Mouse (Mus musculus) small intestine, adult 2 months (tissue): ENCODE measurements around the gene 2810408A11Rik. TPM values are rescaled to one million over a fixed set of nuclear protein-coding genes. Genes with fewer than 3 reads are reported as not detected.

Experiments
- H3K27ac ChIP-seq: fragments of 200-500 bp; 2 replicates; pipeline ENCODE4 v1.5.1; 2012; ENCODE audit warnings: low read depth, low read length, control low read depth, inconsistent platforms; ENCODE audit not compliant: insufficient read depth
- H3K27me3 ChIP-seq: fragments of 200-500 bp; 2 replicates; pipeline ENCODE4 v1.6.1; 2012; ENCODE audit warnings: mild to moderate bottlenecking, moderate library complexity, low read length, inconsistent platforms; ENCODE audit not compliant: control insufficient read depth, insufficient read depth
- H3K36me3 ChIP-seq: fragments of 200-500 bp; 2 replicates; pipeline ENCODE4 v1.6.1; 2012; ENCODE audit warnings: mild to moderate bottlenecking, low read length, control low read depth, inconsistent platforms; ENCODE audit not compliant: control insufficient read depth, insufficient read depth
- H3K4me1 ChIP-seq: fragments of 200-500 bp; 2 replicates; pipeline ENCODE4 v1.6.1; 2012; ENCODE audit warnings: low read length, inconsistent platforms, mixed read lengths; ENCODE audit not compliant: control insufficient read depth, insufficient read depth, insufficient read length
- H3K4me3 ChIP-seq: fragments of 200-500 bp; 2 replicates; pipeline ENCODE4 v1.5.1; 2012; ENCODE audit warnings: low read depth, mild to moderate bottlenecking, control low read depth, inconsistent platforms, low read length, moderate library complexity
- CTCF ChIP-seq: fragments of 200-500 bp; IDR thresholded peaks from 2 replicates; pipeline ENCODE4 v1.5.1; 2012; ENCODE audit warnings: low read depth, mild to moderate bottlenecking, control low read depth, inconsistent platforms, low read length, moderate library complexity, mixed read lengths; ENCODE audit not compliant: insufficient replicate concordance, insufficient read length; ENCODE audit errors: extremely low read depth
- POLR2A ChIP-seq: fragments of 200-500 bp; IDR thresholded peaks from 2 replicates; pipeline ENCODE4 v1.6.1; 2012; ENCODE audit warnings: low read depth, mild to moderate bottlenecking, control low read depth, inconsistent platforms, low read length, moderate library complexity
- WGBS: fragments of 180-500 bp; shearing (Covaris S2); methylation state at CpG from one replicate; pipeline ENCODE4 v1.1.7; 2018; 5-methylcytosine and 5-hydroxymethylcytosine counted together
- polyA plus RNA-seq: library from polyadenylated mRNA; depleted of rRNA; stranded (reverse); fragments of >200 nt; gene quantifications from 2 replicates; pipeline ENCODE4 v1.2.3, GENCODE M21; 2012; rRNA removed

Gene 2810408A11Rik
- 1.8 and 2.6 TPM in 2 replicates for polyA plus RNA-seq

DNA sequence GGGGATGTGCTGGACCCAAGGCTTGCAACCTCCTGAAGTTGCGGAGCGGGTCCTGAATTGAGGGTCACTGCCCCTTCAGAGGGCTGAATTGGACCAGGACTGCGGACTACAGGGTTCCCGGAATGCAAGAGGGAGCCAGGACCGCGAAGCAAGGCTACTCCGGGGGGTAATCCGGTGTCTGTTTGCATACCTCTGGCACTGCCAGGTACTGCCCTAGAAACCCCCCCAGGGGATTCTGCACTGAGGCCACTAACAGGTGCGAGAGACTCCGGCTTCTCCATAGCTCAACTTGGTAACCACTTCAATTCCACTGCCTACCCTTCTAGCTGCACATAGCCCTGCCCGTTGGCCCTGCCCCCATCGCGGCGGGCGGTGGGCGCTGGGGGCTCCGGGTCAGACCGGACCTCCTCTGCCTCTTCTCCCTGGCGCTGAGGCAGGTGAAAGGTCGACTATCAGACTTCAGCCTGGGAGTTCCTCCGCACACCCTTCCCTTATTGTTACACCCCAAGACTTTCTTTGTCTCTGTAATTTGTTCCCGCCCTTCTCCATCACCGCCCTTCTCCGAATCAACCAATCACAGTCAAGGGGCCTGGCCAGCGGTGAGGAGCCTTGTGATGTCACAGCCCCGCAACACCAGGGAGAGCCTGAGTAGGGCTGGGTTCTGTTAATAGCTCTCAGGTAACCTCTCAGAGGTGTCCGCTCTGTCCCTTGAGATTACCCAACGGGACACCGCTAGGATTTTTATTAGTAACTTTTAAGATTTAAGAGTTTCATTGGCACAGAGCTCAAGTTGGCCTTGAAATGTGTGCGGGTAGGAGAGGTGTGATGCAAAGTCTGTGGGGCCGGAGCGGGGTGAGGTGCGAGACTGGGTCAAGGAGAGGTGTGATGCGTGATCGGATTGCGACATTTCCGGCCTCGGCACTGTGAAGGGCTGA lies at the start of gene 2810408A11Rik, which contains the start of gene Neurl4:
Gene 2810408A11Rik, minus strand, starts transcription at position 517 of the 935 bp plus-strand sequence.
Gene Neurl4, plus strand, starts transcription at position 602 of the 935 bp plus-strand sequence.
- H3K27ac ChIP-seq, result peak within 1 kb of the TSS; percentile 94
- peaks cover 16% of the 10 kb centered on the region for H3K36me3 ChIP-seq
- WGBS, result under 1% methylated on average over 38 of the region's 38 CpGs
- peak; percentile 54; the same call in 1 of the 2 replicates for TF ChIP-seq POLR2A
- TF ChIP-seq CTCF, result no peak
- H3K27me3 ChIP-seq, result no peaks in the 10 kb centered on the region
- H3K4me1 ChIP-seq, result peaks cover 13% of the 10 kb centered on the region
- peak within 1 kb of the TSS; percentile 87 for H3K4me3 ChIP-seq

GRCm38 (mm10) chr11:69948763-69949150 lies 48.0 kb upstream of the 2810408A11Rik start:
- peak overlapping the region; percentile 56 for H3K4me3 ChIP-seq
- H3K27me3 ChIP-seq, result no peaks in the 10 kb centered on the region
- no peak overlapping the region for H3K27ac ChIP-seq
- H3K4me1 ChIP-seq, result peaks cover 6% of the 10 kb centered on the region
- under 1% methylated on average over 14 of the region's 14 CpGs for WGBS
- TF ChIP-seq POLR2A (no peak), CTCF (peak; percentile 96)
- no peaks in the 10 kb centered on the region for H3K36me3 ChIP-seq

DNA sequence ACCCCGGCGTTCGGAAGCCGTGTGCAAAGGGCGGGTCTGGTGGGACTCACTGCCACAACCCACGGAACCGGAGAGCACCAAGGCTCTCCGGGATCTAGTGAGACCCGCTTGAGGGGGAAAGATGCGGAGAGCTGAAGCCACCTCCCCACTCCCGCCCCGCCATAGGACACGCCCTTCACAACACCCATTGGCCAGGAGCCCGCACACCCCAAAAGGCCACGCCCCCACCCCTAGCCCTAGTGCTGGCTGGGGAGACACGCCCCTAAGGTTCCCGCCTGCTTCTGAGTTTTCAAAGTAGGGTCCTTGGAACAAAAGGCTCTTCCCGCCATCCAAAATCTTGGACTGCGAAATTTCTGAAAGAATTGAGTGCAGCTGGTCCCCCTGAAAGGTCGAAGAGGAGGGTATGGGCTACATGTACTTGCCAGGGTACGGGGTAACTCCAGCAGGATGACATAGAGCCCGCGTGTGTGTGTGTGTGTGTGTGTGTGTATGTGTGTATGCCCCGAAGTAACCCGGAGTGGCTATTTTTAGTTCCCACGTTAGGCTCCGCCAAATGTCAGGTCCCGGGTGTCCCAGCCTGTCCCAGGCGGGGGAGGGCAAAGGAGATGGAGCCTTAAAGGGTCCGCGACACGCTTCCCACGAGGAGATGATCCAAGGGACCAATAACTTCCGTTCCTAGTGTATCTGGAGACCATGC lies 47.4 kb upstream of the 2810408A11Rik start, which contains the start of gene Slc2a4:
Gene Slc2a4, minus strand, starts transcription at position 123 of the 697 bp plus-strand sequence.
- WGBS, result under 1% methylated on average over 34 of the region's 34 CpGs
- Histone ChIP-seq H3K36me3 (no peaks in the 10 kb centered on the region), H3K27me3 (no peaks in the 10 kb centered on the region), H3K4me1 (peaks cover 6% of the 10 kb centered on the region), H3K27ac (peak within 1 kb of the TSS; percentile 37; the same call in 1 of the 2 replicates), H3K4me3 (peak within 1 kb of the TSS; percentile 56)
- TF ChIP-seq POLR2A (no peak), CTCF (no peak)

DNA sequence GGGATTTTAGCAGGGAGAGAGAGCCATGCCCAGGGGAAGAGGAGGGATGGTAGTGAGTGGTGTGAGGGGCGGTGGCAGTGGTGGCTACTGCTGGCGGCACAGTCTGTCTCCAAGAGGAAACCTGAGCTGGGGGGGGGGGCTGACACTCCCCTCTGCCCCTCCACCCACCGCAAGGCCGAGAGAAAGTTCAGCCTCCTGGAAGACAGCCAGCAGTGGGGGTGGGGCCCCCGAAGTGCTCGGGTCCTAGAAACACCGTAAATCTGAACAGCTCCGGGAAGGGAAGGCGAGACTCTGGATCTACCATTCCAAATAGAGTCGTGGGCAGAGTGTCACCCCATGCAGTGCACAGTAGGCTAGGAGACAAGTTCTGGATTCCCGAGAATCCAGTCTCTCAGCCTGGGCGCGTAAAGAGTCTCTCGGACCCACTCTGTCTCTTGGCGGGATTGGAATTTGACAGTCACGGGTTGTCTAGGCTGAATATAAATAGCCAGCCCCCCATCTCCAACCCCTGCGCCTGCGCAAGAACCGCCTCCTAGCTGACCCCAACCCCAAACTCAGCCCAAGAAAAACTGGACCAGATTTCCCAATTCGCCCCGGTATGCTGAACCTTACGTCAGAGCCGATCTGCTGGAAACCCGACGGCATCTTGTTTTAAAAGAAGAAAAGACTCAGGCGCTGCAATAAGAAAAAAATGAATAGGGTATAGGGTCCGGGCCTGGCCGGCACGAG lies 46.7 kb upstream of the 2810408A11Rik start:
- Histone ChIP-seq H3K4me1 (peaks cover 4% of the 10 kb centered on the region), H3K4me3 (peak overlapping the region; percentile 56), H3K27ac (peak overlapping the region; percentile 37; the same call in 1 of the 2 replicates), H3K27me3 (no peaks in the 10 kb centered on the region), H3K36me3 (no peaks in the 10 kb centered on the region)
- WGBS, result 14% methylated on average over 29 of the region's 29 CpGs
- TF ChIP-seq CTCF, result no peak
- no peak for TF ChIP-seq POLR2A

DNA sequence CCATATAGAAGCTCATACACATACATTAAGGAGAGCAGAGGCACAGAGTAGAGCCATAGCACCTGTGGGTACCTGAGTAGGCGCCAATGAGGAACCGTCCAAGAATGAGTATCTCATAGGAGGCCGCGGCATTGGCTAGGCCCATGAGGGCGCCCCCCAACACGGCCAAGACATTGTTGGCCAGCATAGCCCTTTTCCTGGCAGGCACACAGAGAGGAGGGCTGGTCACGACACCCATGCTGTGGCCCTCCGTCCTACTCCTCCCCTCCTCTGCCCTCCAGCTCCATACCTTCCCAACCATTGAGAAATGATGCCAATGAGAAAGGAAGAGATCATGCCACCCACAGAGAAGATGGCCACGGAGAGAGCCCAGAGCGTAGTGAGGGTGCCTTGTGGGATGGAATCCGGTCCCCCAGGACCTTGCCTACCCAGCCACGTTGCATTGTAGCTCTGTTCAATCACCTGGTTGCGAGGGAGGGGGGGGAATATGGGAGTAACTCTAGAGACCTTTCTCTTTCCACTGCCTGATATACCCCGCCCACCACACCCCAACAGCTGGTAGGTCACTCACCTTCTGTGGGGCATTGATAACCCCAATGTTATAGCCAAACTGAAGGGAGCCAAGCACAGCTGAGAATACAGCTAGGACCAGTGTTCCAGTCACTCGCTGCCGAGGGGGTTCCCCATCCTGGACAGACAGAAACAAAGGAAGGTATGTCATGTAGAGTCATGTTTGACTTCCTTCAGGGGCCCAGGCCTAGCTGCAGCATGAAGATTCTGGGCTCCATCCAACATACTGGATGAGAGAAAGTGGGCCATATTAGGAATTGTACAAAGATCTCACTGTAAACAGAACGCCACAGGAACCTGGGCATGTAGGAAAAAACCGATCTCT lies 45.5 kb upstream of the 2810408A11Rik start:
- no peaks in the 10 kb centered on the region for H3K27me3 ChIP-seq
- 0 out of 2 replicates have a peak overlapping the region, but pooled peaks have one; percentile 13 for H3K27ac ChIP-seq
- peaks cover 4% of the 10 kb centered on the region for H3K4me1 ChIP-seq
- 86% methylated on average over 18 of the region's 18 CpGs for WGBS
- TF ChIP-seq CTCF, result no peak
- no peak for TF ChIP-seq POLR2A
- H3K4me3 ChIP-seq, result 0 out of 2 replicates have a peak overlapping the region, but pooled peaks have one; percentile 0
- H3K36me3 ChIP-seq, result no peaks in the 10 kb centered on the region

- Histone ChIP-seq H3K27ac (no peak overlapping the region), H3K36me3 (no peaks in the 10 kb centered on the region), H3K27me3 (no peaks in the 10 kb centered on the region), H3K4me1 (peaks cover 4% of the 10 kb centered on the region), H3K4me3 (no peak overlapping the region)
- no peak for TF ChIP-seq CTCF
- TF ChIP-seq POLR2A, result no peak
- WGBS, result 81% methylated on average over 13 of the region's 13 CpGs
Observed at GRCm38 (mm10) chr11:69945216-69945615, 44.4 kb upstream of the 2810408A11Rik start.
